Mouse (Mus musculus) embryonic fibroblast, embryonic 13.5 days (primary cell): Measurements from ENCODE around the gene Gfpt2.

Experiments used
- CTCF ChIP-seq: IDR thresholded peaks from 2 replicates; pipeline ENCODE4 v1.5.1; 2011; ENCODE audit warnings: mild to moderate bottlenecking, control low read depth, low read length, moderate library complexity, borderline replicate concordance; ENCODE audit not compliant: insufficient read depth
- POLR2A ChIP-seq: IDR thresholded peaks from 2 replicates; pipeline ENCODE4 v1.6.1; 2011; ENCODE audit warnings: low read depth, mild to moderate bottlenecking, control low read depth, low read length, moderate library complexity

- TF ChIP-seq POLR2A (no peak), CTCF (no peak)
Measured at GRCm38 (mm10) chr11:49808946-49809345, 15.0 kb downstream of the Gfpt2 start.
